Mouse (Mus musculus) adrenal gland, postnatal 10 days (tissue): ENCODE data around the gene Atpaf2. TPM values are rescaled to one million over a fixed set of nuclear protein-coding genes. Genes with fewer than 3 reads are reported as not detected.
A peak's percentile ranks its signal among the peaks of the same experiment; 100 is the strongest.
"Not testable (repeated sequence)": the region's sequence is repeated elsewhere in the genome, so short reads cannot be mapped to it uniquely, and the experiment has no call there.

Experiments
- DNase-seq: peaks from one replicate; pipeline ENCODE4 v3.0.0; 2021; ENCODE audit warnings: mixed read lengths
- long read RNA-seq, 2 experiments: library from polyadenylated mRNA; stranded (forward); transcript quantifications; one replicate each; pipeline ENCODE4 v2.0.0; 2021
- total RNA-seq, 2 experiments: library from RNA; stranded (reverse); gene quantifications; 2 replicates each; pipeline ENCODE4 v1.2.3; 2021

Atpaf2 gene
- 100 to 1,000 TPM; 128 to 156 TPM for total RNA-seq
- long read RNA-seq, experiment 1, transcript Atpaf2-201 (8 exons, 1,813 nt), result major isoform, 159 of 207 reads
- long read RNA-seq, experiment 1, partial matches to known transcripts, result 5 of 207 reads
- long read RNA-seq, experiment 1, other reads (novel, unspliced or antisense), result 40 of 207 reads
- long read RNA-seq, experiment 2, transcript Atpaf2-201 (8 exons, 1,813 nt), result major isoform, 150 of 187 reads
- long read RNA-seq, experiment 2, partial matches to known transcripts, result 3 of 187 reads
- long read RNA-seq, experiment 2, other reads (novel, unspliced or antisense), result 32 of 187 reads

- DNase-seq, result peak; percentile 54
These were observed at the start of gene Atpaf2 for GRCm38 (mm10) chr11:60417717-60418472. Atpaf2 (minus strand) TSS chr11:60418457.

- peak; percentile 68 for DNase-seq
These were observed 47.7 kb upstream of the Atpaf2 start for GRCm38 (mm10) chr11:60465943-60466380.

GRCm38 (mm10) chr11:60457973-60458372 lies 39.7 kb upstream of the Atpaf2 start:
- DNase-seq, result no peak

- no peak for DNase-seq
These were observed 36.5 kb upstream of the Atpaf2 start for GRCm38 (mm10) chr11:60454745-60455087.

- DNase-seq, result peak; percentile 92
These were observed 36.0 kb upstream of the Atpaf2 start, which contains the start of gene Drg2 for GRCm38 (mm10) chr11:60454080-60454744. Drg2 (plus strand) TSS chr11:60454591.

GRCm38 (mm10) chr11:60444007-60444406 lies 25.8 kb upstream of the Atpaf2 start:
- DNase-seq, result no peak

GRCm38 (mm10) chr11:60442896-60443295 lies 24.6 kb upstream of the Atpaf2 start:
- no peak for DNase-seq

GRCm38 (mm10) chr11:60440176-60440575 lies 21.9 kb upstream of the Atpaf2 start:
- DNase-seq, result no peak

GRCm38 (mm10) chr11:60439621-60440020 lies 21.4 kb upstream of the Atpaf2 start:
- not testable (repeated sequence) for DNase-seq

GRCm38 (mm10) chr11:60436618-60437017 lies 18.4 kb upstream of the Atpaf2 start:
- DNase-seq, result no peak

GRCm38 (mm10) chr11:60435133-60435532 lies 16.9 kb upstream of the Atpaf2 start:
- DNase-seq, result no peak

GRCm38 (mm10) chr11:60433501-60433900 lies 15.2 kb upstream of the Atpaf2 start:
- DNase-seq, result no peak

- no peak for DNase-seq
These were observed 9.4 kb upstream of the Atpaf2 start for GRCm38 (mm10) chr11:60427628-60428027.

GRCm38 (mm10) chr11:60426417-60426816 lies 8.2 kb upstream of the Atpaf2 start:
- DNase-seq, result no peak

GRCm38 (mm10) chr11:60423006-60423405 lies 4.7 kb upstream of the Atpaf2 start:
- DNase-seq, result no peak

GRCm38 (mm10) chr11:60422046-60422668 lies 3.9 kb upstream of the Atpaf2 start:
- DNase-seq, result no peak

GRCm38 (mm10) chr11:60418473-60418803 lies 181 bp upstream of the Atpaf2 start:
- DNase-seq, result peak; percentile 25

- DNase-seq, result peak; percentile 99
These were observed 1.1 kb downstream of the Atpaf2 start, which contains the start of gene Gid4 for GRCm38 (mm10) chr11:60416963-60417716. Gid4 (plus strand) TSS chr11:60417145.

- no peak for DNase-seq
These were observed 1.7 kb downstream of the Atpaf2 start for GRCm38 (mm10) chr11:60416590-60416962.

- DNase-seq, result no peak
These were observed 5.3 kb downstream of the Atpaf2 start for GRCm38 (mm10) chr11:60412921-60413320.

- peak; percentile 82 for DNase-seq
These were observed 6.1 kb downstream of the Atpaf2 start for GRCm38 (mm10) chr11:60412173-60412572.

- DNase-seq, result peak; percentile 62
These were observed 11.7 kb downstream of the Atpaf2 start for GRCm38 (mm10) chr11:60406606-60407005.
